Mouse (Mus musculus) cortical plate, adult 2 months (tissue): ENCODE measurements at regions not wholly inside any gene's neighbourhood (a gene's known extent, or its start where the extent isn't known, plus 50 kb on each side); places are given as distances from the start of the nearest gene placed in this dataset.

ENCODE experiments used
- H3K27ac ChIP-seq: fragments of 200-500 bp; 2 replicates; pipeline ENCODE4 v1.5.1; 2012; ENCODE audit warnings: low read length, control low read depth, inconsistent platforms; ENCODE audit not compliant: insufficient read depth
- H3K4me1 ChIP-seq: fragments of 200-500 bp; 2 replicates; pipeline ENCODE4 v1.6.1; 2011; ENCODE audit warnings: low read length; ENCODE audit not compliant: control insufficient read depth, insufficient read depth
- H3K4me3 ChIP-seq: fragments of 200-500 bp; 2 replicates; pipeline ENCODE4 v1.5.1; 2011; ENCODE audit warnings: mild to moderate bottlenecking, low read length, control low read depth; ENCODE audit not compliant: insufficient read depth
- CTCF ChIP-seq: fragments of 200-500 bp; IDR thresholded peaks from 2 replicates; pipeline ENCODE4 v1.5.1; 2011; ENCODE audit warnings: mild to moderate bottlenecking, control low read depth, low read length; ENCODE audit not compliant: insufficient read depth; ENCODE audit errors: extremely low read depth
- POLR2A ChIP-seq: fragments of 200-500 bp; IDR thresholded peaks from 2 replicates; pipeline ENCODE4 v1.6.1; 2011; ENCODE audit warnings: mild to moderate bottlenecking, low read length, control low read depth; ENCODE audit not compliant: insufficient read depth; ENCODE audit errors: extremely low read depth

DNA sequence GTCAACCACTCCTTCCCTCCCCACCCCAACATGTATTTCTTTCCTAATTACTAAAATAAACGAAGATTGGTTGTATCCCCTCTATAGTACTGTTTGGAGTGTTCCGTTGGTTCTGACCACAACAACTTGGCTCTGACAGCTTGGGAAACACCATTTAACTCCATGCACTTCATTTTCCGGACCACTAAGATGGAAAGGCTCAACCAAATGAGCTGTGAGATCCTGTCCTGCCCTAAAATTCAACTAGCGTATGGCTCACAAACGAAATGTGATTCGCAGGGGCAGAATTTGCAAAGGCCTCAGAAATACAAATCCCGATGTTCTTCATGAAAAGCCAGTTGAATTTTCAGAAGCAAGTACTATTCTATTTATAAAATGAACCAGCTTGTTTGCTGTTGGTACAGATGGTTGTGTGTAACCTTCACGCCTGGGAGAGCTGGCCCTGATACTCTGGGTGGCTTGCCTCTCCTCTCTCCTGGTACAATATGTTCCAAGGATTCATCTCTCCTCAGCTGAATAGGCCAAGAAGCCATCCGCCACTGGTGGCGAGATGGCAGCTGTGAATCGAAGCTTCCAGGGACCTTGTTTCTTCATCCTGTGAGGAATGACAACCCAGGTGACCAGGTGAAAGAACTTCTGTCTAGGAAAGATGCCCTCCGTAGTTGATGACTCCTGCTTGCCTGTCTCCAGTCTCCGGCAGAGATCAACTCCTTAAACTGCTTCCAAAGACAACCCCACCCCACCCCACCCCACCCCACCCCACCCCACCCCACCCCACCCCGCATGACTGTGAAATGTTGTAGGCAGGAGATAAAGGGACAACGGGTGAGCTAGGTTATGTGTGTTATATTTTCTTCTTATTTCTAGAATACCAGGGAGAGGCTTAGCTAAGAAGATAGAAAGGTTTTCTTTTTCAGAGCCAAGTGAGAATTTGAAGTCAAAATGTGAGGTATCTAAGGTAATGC is 237.7 kb upstream of the Map3k1 start:
- no peaks in the 10 kb centered on the region for H3K4me1 ChIP-seq
- no peak overlapping the region for H3K4me3 ChIP-seq
- H3K27ac ChIP-seq: no peak overlapping the region
- TF ChIP-seq CTCF (no peak), POLR2A (no peak)

DNA sequence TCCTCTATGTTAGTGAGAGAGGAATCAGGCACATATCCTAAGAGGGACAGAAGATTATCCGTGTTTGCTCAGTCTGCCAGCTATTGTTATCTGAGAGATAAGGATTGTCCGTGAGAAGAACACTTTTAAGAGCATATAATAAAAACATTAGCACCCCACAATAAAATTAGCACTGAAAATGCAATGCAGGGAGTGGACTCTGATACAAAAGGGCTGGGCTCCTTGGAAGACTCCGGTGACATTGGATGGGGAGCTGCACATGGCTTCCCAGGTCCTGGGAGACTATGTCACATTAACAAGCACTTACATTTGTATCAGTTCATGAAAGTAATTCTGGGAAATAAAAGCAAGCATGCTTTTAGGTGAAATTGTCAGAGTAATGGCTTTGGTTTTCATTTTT is 238.6 kb upstream of the Map3k1 start:
- Histone ChIP-seq H3K27ac (no peak overlapping the region), H3K4me3 (no peak overlapping the region), H3K4me1 (no peaks in the 10 kb centered on the region)
- TF ChIP-seq POLR2A: no peak
- TF ChIP-seq CTCF: no peak

DNA sequence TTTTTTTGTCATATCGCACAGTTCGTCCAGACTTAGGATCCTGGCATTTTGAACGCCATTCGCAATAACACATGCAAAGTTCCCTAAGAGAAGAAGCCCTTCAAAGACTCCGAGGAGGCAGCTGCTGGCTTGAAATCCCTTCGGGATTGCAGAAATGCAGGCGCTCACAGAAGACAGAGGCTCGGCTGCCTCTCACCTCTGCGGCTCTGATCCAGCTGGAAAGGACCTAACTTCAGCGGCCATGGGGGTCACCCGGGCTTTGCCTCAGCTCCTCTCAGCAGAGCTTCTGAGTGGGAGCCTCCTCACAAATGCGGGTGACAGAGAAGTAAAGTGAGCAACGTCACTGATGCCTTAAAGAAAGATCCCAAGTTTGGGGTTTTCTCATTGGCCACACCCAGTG is 239.1 kb upstream of the Map3k1 start:
- H3K4me3 ChIP-seq: no peak overlapping the region
- H3K4me1 ChIP-seq: no peaks in the 10 kb centered on the region
- no peak overlapping the region for H3K27ac ChIP-seq
- TF ChIP-seq POLR2A (no peak), CTCF (no peak)

DNA sequence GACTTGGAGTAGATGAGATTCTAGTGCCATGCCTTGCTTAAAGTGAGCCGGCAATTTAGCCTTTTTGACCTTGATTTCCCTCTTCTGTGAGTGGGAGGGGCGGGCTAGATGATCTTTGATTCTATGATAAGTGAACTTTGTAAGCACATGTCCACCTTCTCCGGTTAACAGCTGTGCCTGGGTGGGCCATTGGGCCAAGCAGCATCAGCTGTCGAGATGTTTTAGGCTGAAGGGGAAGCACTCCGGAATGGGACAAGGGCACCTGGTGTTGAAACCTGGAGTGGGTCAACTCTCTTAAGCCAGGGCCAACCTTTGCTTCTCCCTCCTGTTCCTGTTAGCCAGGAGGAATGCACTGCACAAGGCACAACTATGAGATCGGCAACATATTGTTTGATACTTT is 239.5 kb upstream of the Map3k1 start:
- H3K4me1 ChIP-seq: no peaks in the 10 kb centered on the region
- H3K4me3 ChIP-seq: no peak overlapping the region
- no peak for TF ChIP-seq POLR2A
- TF ChIP-seq CTCF: no peak
- no peak overlapping the region for H3K27ac ChIP-seq

DNA sequence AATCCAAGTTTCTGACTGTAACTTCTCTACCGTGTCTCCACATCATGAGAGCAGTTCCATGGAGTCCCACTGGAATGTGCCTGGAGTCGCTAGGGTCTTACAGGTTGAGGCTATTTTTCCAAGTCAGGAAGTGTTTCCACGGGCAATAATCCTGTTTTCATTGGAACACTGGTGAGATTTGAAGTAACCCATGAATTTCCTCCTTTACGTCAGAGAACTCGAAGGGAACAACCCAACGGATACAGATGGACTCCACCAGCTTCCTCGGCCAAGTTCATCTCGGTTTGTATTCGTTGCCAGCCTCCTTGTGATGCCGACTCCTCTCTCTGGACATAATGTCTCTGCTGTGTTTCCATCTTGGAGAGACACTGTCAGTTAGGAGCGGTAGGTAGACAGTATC is 237.4 kb upstream of the Ankrd55 start:
- Histone ChIP-seq H3K4me1 (no peaks in the 10 kb centered on the region), H3K4me3 (no peak overlapping the region), H3K27ac (no peak overlapping the region)
- TF ChIP-seq POLR2A (no peak), CTCF (no peak)

DNA sequence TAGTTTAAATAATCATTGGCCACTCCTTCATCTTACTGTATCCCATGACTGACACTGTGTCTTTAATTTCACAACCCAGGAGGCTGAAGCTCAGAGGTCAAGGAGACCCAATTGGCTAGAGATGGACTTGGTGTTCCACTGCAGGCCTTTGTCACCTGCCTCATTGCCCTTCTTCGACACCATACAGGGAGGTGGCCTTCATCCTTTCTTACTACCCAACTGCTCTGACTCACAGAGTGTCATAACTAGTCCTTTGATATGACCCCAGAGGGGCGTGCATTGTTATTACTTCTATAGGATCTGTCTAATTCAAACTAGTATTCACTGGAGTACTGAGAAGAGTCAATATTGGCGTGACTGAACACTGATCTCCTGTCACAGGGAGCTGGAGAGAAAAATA is 236.2 kb upstream of the Ankrd55 start:
- Histone ChIP-seq H3K4me3 (no peak overlapping the region), H3K4me1 (no peaks in the 10 kb centered on the region), H3K27ac (no peak overlapping the region)
- no peak for TF ChIP-seq CTCF
- TF ChIP-seq POLR2A: no peak

DNA sequence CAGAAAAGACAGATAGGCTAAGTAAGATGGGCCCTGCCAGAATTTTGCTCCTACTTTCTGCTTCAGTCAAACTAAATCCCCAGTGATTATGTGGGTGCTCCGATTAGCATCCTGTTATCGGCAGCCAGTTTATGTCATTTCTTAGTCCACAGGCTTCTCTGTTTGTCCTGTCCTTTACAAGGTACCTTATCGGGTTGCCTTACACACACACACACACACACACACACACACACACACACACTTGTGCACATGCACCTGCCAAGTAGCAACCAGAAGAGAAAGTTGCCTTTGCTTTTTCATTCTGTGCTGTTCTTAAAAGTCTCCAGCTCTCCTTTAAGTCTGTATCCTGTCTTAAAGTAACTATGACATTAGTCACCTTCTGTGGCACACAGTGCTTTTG is 235.8 kb upstream of the Ankrd55 start:
- H3K27ac ChIP-seq: no peak overlapping the region
- H3K4me1 ChIP-seq: no peaks in the 10 kb centered on the region
- H3K4me3 ChIP-seq: no peak overlapping the region
- TF ChIP-seq CTCF (no peak), POLR2A (no peak)

DNA sequence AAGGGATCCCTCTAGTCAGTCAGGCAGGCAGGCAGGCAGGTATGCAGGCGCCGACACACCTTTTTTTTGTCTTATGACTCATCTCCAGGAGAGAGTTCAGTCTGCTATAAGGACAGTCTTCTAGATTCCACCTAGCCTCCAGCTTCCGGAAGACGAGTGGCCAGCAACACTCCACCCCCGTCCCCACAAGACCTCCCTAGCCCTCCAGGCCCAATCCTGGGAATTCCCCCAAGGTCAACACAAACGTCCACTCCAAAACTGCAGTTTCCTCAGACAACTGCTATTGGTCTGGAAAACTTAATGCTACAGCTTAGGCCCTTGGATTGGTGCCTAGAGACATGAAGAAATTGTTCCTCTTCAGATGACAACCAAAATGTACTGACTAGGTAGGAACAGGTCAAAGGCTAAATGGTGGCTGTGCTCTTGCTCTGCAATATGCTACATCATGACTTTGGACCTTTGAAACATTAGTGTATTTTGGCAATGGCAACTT is 233.3 kb upstream of the Ankrd55 start:
- no peak overlapping the region for H3K4me3 ChIP-seq
- no peak for TF ChIP-seq POLR2A

DNA sequence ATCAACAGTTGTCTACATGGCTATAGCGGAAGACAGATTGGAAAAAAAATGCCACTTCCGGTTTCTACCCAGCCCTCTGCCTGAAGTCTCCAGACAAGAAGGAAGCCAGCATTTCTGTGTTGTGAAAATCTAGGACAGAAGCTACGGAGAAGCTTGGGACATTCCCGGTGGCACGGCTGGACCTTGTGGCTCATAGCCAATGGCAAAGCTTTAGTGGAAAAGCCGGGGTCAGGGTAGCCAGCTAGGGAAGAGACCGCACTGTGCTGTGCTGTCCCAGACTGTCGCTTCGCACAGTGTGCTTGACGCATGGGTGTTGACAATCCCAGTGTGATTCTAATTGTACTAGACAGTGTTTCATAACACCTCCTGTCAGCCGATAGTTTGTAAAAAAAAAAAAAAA is 230.0 kb upstream of the Ankrd55 start:
- TF ChIP-seq POLR2A (no peak), CTCF (no peak)
- no peak overlapping the region for H3K4me3 ChIP-seq
- H3K4me1 ChIP-seq: no peaks in the 10 kb centered on the region
- H3K27ac ChIP-seq: no peak overlapping the region

More for the DNA sequence above, 233.3 kb upstream of the Ankrd55 start:
- H3K4me1 ChIP-seq: no peaks in the 10 kb centered on the region
- H3K27ac ChIP-seq: no peak overlapping the region

DNA sequence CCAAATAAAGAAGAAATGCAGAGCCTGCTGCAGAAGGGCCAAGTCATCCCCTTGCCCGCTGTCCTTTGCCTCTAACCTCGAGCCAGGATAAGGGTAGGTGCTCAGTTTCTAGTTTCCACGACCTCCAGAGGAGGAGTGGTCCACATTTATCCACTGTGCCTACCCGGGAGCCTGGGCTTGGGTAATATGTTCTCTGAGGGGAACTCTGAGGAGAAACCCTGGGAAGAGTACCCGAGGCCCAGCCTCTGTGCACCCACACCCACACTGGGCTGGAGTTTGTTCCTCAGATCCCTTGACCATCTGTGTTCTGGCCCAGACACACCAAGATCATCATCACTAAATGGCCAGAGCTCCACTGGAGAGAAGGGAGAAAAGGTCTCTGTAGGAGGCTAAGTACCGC is 229.5 kb upstream of the Ankrd55 start:
- no peak for TF ChIP-seq CTCF
- no peak for TF ChIP-seq POLR2A
- Histone ChIP-seq H3K4me3 (no peak overlapping the region), H3K4me1 (no peaks in the 10 kb centered on the region), H3K27ac (no peak overlapping the region)
